Mouse (Mus musculus) MEL (cell line): ENCODE measurements around the gene Fbl. TPM values are rescaled to one million over a fixed set of nuclear protein-coding genes. Genes with fewer than 3 reads are reported as not detected.

Source experiments
- DNase-seq: peaks from one replicate; pipeline ENCODE4 v3.0.0; 2011; ENCODE audit warnings: low read depth, low spot score
- H3K27ac ChIP-seq: 2 replicates; pipeline ENCODE4 v1.5.1; 2012; ENCODE audit warnings: low read depth, mild to moderate bottlenecking, control low read depth, low read length, moderate library complexity; ENCODE audit not compliant: control insufficient read depth
- H3K27me3 ChIP-seq, 2 experiments: fragments of 150-350 bp in 1 of 2; sonication (generic) in 1 of 2; 2 replicates each; pipeline ENCODE4 v1.6.1; 2012; ENCODE audit warnings: low read length in 2 of 2, mild to moderate bottlenecking in 2 of 2, improper control_type of control experiment in 1 of 2, moderate library complexity in 1 of 2; ENCODE audit not compliant: insufficient read depth in 2 of 2, control insufficient read depth in 1 of 2
- H3K36me3 ChIP-seq, 2 experiments: 2 replicates each; pipeline ENCODE4 v1.6.1; 2012 to 2014; ENCODE audit warnings: low read length in 2 of 2, improper control_type of control experiment in 1 of 2, inconsistent platforms in 1 of 2, mild to moderate bottlenecking in 1 of 2; ENCODE audit not compliant: insufficient read depth in 2 of 2, control insufficient read depth in 1 of 2
- H3K4me1 ChIP-seq, 2 experiments: fragments of 150-350 bp in 1 of 2; sonication (generic) in 1 of 2; 2 replicates each; pipeline ENCODE4 v1.6.1; 2012; ENCODE audit warnings: low read length in 2 of 2, improper control_type of control experiment in 1 of 2, mild to moderate bottlenecking in 1 of 2; ENCODE audit not compliant: insufficient read depth in 2 of 2, control insufficient read depth in 1 of 2
- H3K4me3 ChIP-seq, 2 experiments: fragments of 150-350 bp in 1 of 2; sonication (generic) in 1 of 2; 2 replicates each; pipeline ENCODE4 v1.5.1; 2012; ENCODE audit warnings: low read depth in 2 of 2, low read length in 2 of 2, mild to moderate bottlenecking in 2 of 2, moderate library complexity in 2 of 2, control low read depth in 1 of 2, improper control_type of control experiment in 1 of 2; ENCODE audit not compliant: control insufficient read depth in 1 of 2, insufficient read depth in 1 of 2
- H3K79me2 ChIP-seq: 2 replicates; pipeline ENCODE4 v1.6.1; 2012; ENCODE audit warnings: mild to moderate bottlenecking, low read length, moderate library complexity; ENCODE audit not compliant: control insufficient read depth, poor library complexity, insufficient read depth
- H3K9ac ChIP-seq: 2 replicates; pipeline ENCODE4 v1.6.1; 2012; ENCODE audit warnings: low read depth, mild to moderate bottlenecking, control low read depth, low read length, moderate library complexity; ENCODE audit not compliant: control insufficient read depth, poor library complexity, severe bottlenecking
- H3K9me3 ChIP-seq: fragments of 150-350 bp; sonication (generic); replicated peaks from 2 replicates; pipeline ENCODE4 v1.6.1; 2012; ENCODE audit warnings: mild to moderate bottlenecking, low read length, improper control_type of control experiment, moderate library complexity; ENCODE audit not compliant: insufficient read depth
- BHLHE40 ChIP-seq: IDR thresholded peaks from 2 replicates; pipeline ENCODE4 v1.6.1; 2012; ENCODE audit warnings: low read depth, mild to moderate bottlenecking, inconsistent platforms, low read length, improper control_type of control experiment, borderline replicate concordance
- E2F4 ChIP-seq: IDR thresholded peaks from 2 replicates; pipeline ENCODE4 v1.6.1; 2011; ENCODE audit warnings: low read depth, low read length, improper control_type of control experiment, borderline replicate concordance
- EP300 ChIP-seq, 2 experiments: IDR thresholded peaks; 2 replicates each; pipeline ENCODE4 v1.6.1; 2011; ENCODE audit warnings: improper control_type of control experiment in 2 of 2, low read length in 2 of 2, low read depth in 1 of 2, mild to moderate bottlenecking in 1 of 2
- ETS1 ChIP-seq: IDR thresholded peaks from 2 replicates; pipeline ENCODE4 v1.6.1; 2012; ENCODE audit warnings: low read depth, mild to moderate bottlenecking, inconsistent platforms, low read length, improper control_type of control experiment, moderate library complexity
- HCFC1 ChIP-seq: IDR thresholded peaks from 2 replicates; pipeline ENCODE4 v1.6.1; 2012; ENCODE audit warnings: low read depth, mild to moderate bottlenecking, inconsistent platforms, low read length, improper control_type of control experiment, moderate library complexity
- JUND ChIP-seq: IDR thresholded peaks from 2 replicates; pipeline ENCODE4 v1.6.1; 2011; ENCODE audit warnings: low read depth, mild to moderate bottlenecking, improper control_type of control experiment, low read length
- MAFK ChIP-seq: IDR thresholded peaks from 2 replicates; pipeline ENCODE4 v1.6.1; 2011; ENCODE audit warnings: low read depth, mild to moderate bottlenecking, low read length, improper control_type of control experiment, borderline replicate concordance
- MAX ChIP-seq: IDR thresholded peaks from 2 replicates; pipeline ENCODE4 v1.6.1; 2011; ENCODE audit warnings: low read length, improper control_type of control experiment
- MAZ ChIP-seq: IDR thresholded peaks from 2 replicates; pipeline ENCODE4 v1.6.1; 2012; ENCODE audit warnings: low read depth, mild to moderate bottlenecking, inconsistent platforms, low read length, improper control_type of control experiment
- MXI1 ChIP-seq: IDR thresholded peaks from 2 replicates; pipeline ENCODE4 v1.6.1; 2011; ENCODE audit warnings: mild to moderate bottlenecking, low read depth, low read length, improper control_type of control experiment
- MYC ChIP-seq: IDR thresholded peaks from 2 replicates; pipeline ENCODE4 v1.6.1; 2011; ENCODE audit warnings: low read depth, mild to moderate bottlenecking, low read length, improper control_type of control experiment, moderate library complexity
- NELFE ChIP-seq: IDR thresholded peaks from 2 replicates; pipeline ENCODE4 v1.6.1; 2011; ENCODE audit warnings: low read depth, low read length, improper control_type of control experiment
- NRF1 ChIP-seq: IDR thresholded peaks from 2 replicates; pipeline ENCODE4 v1.6.1; 2014; ENCODE audit warnings: low read depth, mild to moderate bottlenecking, inconsistent platforms, low read length, improper control_type of control experiment, moderate library complexity; ENCODE audit not compliant: poor library complexity, insufficient read depth, severe bottlenecking
- POLR2A ChIP-seq, 2 experiments: IDR thresholded peaks; 2 replicates each; pipeline ENCODE4 v1.6.1; 2011 to 2012; ENCODE audit warnings: low read length in 2 of 2, mild to moderate bottlenecking in 2 of 2, control low read depth in 1 of 2, improper control_type of control experiment in 1 of 2, low read depth in 1 of 2, moderate library complexity in 1 of 2; ENCODE audit not compliant: control insufficient read depth in 1 of 2, insufficient read depth in 1 of 2, poor library complexity in 1 of 2
- SIN3A ChIP-seq: IDR thresholded peaks from 2 replicates; pipeline ENCODE4 v1.6.1; 2012; ENCODE audit warnings: low read length, improper control_type of control experiment, inconsistent platforms
- TBP ChIP-seq: IDR thresholded peaks from 2 replicates; pipeline ENCODE4 v1.8.0; 2011; ENCODE audit warnings: low read depth, low read length, improper control_type of control experiment
- TCF12 ChIP-seq: IDR thresholded peaks from 2 replicates; pipeline ENCODE4 v1.6.1; 2014; ENCODE audit warnings: low read depth, mild to moderate bottlenecking, inconsistent platforms, low read length, improper control_type of control experiment, moderate library complexity
- USF1 ChIP-seq: IDR thresholded peaks from 2 replicates; pipeline ENCODE4 v1.6.1; 2014; ENCODE audit warnings: low read depth, mild to moderate bottlenecking, inconsistent platforms, low read length, improper control_type of control experiment, moderate library complexity
- USF2 ChIP-seq, 2 experiments: IDR thresholded peaks; 2 replicates each; pipeline ENCODE4 v1.6.1; 2011 to 2012; ENCODE audit warnings: improper control_type of control experiment in 2 of 2, low read length in 2 of 2, borderline replicate concordance in 1 of 2, inconsistent platforms in 1 of 2, low read depth in 1 of 2, mild to moderate bottlenecking in 1 of 2; ENCODE audit not compliant: insufficient read depth in 1 of 2
- ZC3H11A ChIP-seq: IDR thresholded peaks from 2 replicates; pipeline ENCODE4 v1.6.1; 2012; ENCODE audit warnings: low read depth, mild to moderate bottlenecking, inconsistent platforms, low read length, improper control_type of control experiment
- ZKSCAN1 ChIP-seq: IDR thresholded peaks from 2 replicates; pipeline ENCODE4 v1.6.1; 2012; ENCODE audit warnings: low read depth, mild to moderate bottlenecking, inconsistent platforms, low read length, improper control_type of control experiment, moderate library complexity
- ZMIZ1 ChIP-seq: IDR thresholded peaks from 2 replicates; pipeline ENCODE4 v1.6.1; 2012; ENCODE audit warnings: low read depth, mild to moderate bottlenecking, inconsistent platforms, low read length, improper control_type of control experiment, moderate library complexity
- polyA plus RNA-seq, 2 experiments: library from polyadenylated mRNA; stranded (reverse) in 1 of 2; unstranded in 1 of 2; fragments of >175 nt in 1 of 2; fragments of >200 nt in 1 of 2; gene quantifications; 2 replicates each; pipeline versions ENCODE4 v1.2.1 to v1.2.4; 2012; ENCODE audit warnings: low replicate concordance in 2 of 2, low read depth in 1 of 2; ENCODE audit not compliant: insufficient read length in 2 of 2, insufficient read depth in 1 of 2, missing spikeins in 1 of 2
- total RNA-seq: library from RNA; depleted of rRNA; stranded (reverse); fragments of 300-350 nt; gene quantifications from 2 replicates; pipeline ENCODE4 v1.2.3, GENCODE M21; 2012

The Fbl gene
- total and polyA plus RNA-seq, 3 experiments: 262 to 819 TPM; not detected in 1

DNA sequence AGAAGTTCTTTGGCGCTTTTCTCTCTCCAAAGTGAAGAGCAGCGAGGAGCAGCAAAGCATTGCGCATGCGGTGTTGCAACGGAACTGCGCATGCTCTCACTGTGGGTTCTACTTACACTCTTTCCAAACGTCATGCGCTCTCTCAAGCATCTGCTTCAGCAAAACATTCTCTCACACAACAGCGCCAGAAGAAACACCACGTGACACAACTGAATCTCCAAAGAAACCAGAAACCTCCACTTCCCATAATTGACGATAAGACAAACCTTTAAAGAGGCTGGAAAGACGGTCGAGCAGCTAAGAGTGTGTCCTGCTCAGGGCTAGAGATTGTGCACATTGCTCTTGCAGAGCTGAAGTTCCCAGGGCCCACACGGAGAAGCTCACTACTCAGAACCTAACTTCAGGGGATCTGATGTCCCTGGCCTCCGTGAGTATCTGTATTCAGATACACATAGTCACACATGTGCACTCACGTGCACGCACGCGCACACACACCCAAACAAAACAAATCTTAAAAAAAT, 39.5 kb downstream of the Fbl start:
- H3K79me2 ChIP-seq: no peaks in the 10 kb centered on the region
- TF ChIP-seq BHLHE40: peak; percentile 84
- TF ChIP-seq ETS1: peak; percentile 61; the same call in 1 of the 2 replicates
- TF ChIP-seq JUND: 0 out of 2 replicates have a peak, but pooled peaks have one; percentile 19
- no peak for TF ChIP-seq E2F4
- TF ChIP-seq MYC: peak; percentile 86
- TF ChIP-seq USF1: peak; percentile 94
- peak; percentile 65; the same call in 1 of the 2 replicates for TF ChIP-seq TBP
- TF ChIP-seq ZKSCAN1: no peak
- no peak; a peak in 1 of 4 replicates for TF ChIP-seq EP300 (IDR thresholded peaks at IDR 0.05; ENCODE audit: low read depth in 1 of 2, low read length in 2 of 2)
- peak; percentile 80 for TF ChIP-seq MXI1
- peak; percentile 74; the same call in 1 of the 2 replicates for TF ChIP-seq SIN3A
- TF ChIP-seq HCFC1: peak; percentile 55; the same call in 1 of the 2 replicates
- peak; percentile 40; the same call in 1 of the 2 replicates for TF ChIP-seq MAZ
- TF ChIP-seq MAX: peak; percentile 96
- TF ChIP-seq MAFK: no peak
- TF ChIP-seq USF2 (IDR thresholded peaks at IDR 0.05; ENCODE audit: borderline replicate concordance in 1 of 2, insufficient read depth in 1 of 2, low read depth in 1 of 2, low read length in 2 of 2): peak; percentile 35 to 69; a peak in 1 of 4 replicates
- TF ChIP-seq TCF12: 0 out of 2 replicates have a peak, but pooled peaks have one; percentile 12
- TF ChIP-seq ZC3H11A: no peak
- TF ChIP-seq POLR2A (IDR thresholded peaks at IDR 0.05; ENCODE audit: control insufficient read depth in 1 of 2, insufficient read depth in 1 of 2, low read depth in 1 of 2, low read length in 2 of 2, poor library complexity in 1 of 2): peak in 1 of 2 experiments; percentile 65; a peak in 2 of 4 replicates
- no peak for TF ChIP-seq ZMIZ1
- peak; percentile 83 for TF ChIP-seq NRF1
- peak; percentile 31; the same call in 1 of the 2 replicates for TF ChIP-seq NELFE
- TF ChIP-seq, all 39 proteins: peak for 16
- Histone ChIP-seq H3K27ac (peak overlapping the region; percentile 41), H3K36me3 (peaks cover 0 to 5% of the 10 kb centered on the region in 2 experiments; a peak in 2 of 4 replicates), H3K4me1 (peaks cover 0 to 5% of the 10 kb centered on the region in 2 experiments; a peak in 2 of 4 replicates), H3K9me3 (no peaks in the 10 kb centered on the region), H3K4me3 (peak overlapping the region; percentile 37 to 76), H3K9ac (peak overlapping the region; percentile 41), H3K27me3 (no peaks in the 10 kb centered on the region)
- peak; percentile 94 for DNase-seq
